Mouse (Mus musculus) C2C12 (cell line): Measurements from ENCODE around the gene Fam19a5.

ENCODE experiments used
- CEBPB ChIP-seq: IDR thresholded peaks from one replicate; pipeline ENCODE4 v1.6.1; 2011; ENCODE audit warnings: low read depth, mild to moderate bottlenecking, control low read depth, moderate library complexity
- CTCF ChIP-seq: IDR thresholded peaks from one replicate; pipeline ENCODE4 v1.5.1; 2011; ENCODE audit not compliant: control insufficient read depth, insufficient read depth, insufficient read length
- MAX ChIP-seq: IDR thresholded peaks from one replicate; pipeline ENCODE4 v1.6.1; 2011; ENCODE audit warnings: mild to moderate bottlenecking, control low read depth

DNA sequence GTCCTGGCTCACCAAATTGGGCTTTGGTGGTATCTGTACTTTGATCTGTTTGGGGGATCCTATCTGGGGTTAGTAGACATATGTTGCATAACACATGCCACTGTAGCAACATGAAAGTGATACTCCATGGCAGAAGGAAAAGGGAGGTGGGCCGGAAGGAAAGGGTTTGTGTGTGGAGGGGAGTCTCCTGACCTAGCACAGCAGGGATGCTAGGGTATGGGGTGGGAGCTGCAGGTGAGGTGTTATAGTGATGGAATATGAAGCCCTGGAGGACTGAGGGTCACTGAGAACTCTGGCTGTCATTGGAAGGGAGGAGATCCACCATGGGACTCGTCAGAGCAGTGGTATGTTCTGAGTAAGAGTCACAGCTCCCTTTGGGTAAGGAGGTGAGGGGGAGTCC is 239.2 kb downstream of the Fam19a5 start:
- no peak for TF ChIP-seq CTCF
- no peak for TF ChIP-seq CEBPB
- TF ChIP-seq MAX: no peak
